Mouse (Mus musculus) adrenal gland, postnatal 25 days (tissue): ENCODE data around the gene Lrcol1. TPM values are rescaled to one million over a fixed set of nuclear protein-coding genes. Genes with fewer than 3 reads are reported as not detected.
A peak's percentile ranks its signal among the peaks of the same experiment; 100 is the strongest.

Experiments
- DNase-seq: peaks from one replicate; pipeline ENCODE4 v3.0.0; 2021; ENCODE audit warnings: mixed read lengths
- long read RNA-seq: library from polyadenylated mRNA; stranded (forward); transcript quantifications from one replicate; pipeline ENCODE4 v2.0.0, GENCODE M21; 2021
- total RNA-seq: library from RNA; stranded (reverse); gene quantifications from 2 replicates; pipeline ENCODE4 v1.2.3, GENCODE M21; 2021

The Lrcol1 gene
- total RNA-seq = not detected in 2 replicates
- long read RNA-seq = 0 reads

GRCm38 (mm10) chr5:110344524-110344923, at the start of gene Lrcol1:
Gene Lrcol1, plus strand, starts transcription at chr5:110344730.
- DNase-seq = no peak

- DNase-seq = no peak
These were observed 47.9 kb upstream of the Lrcol1 start for GRCm38 (mm10) chr5:110296637-110297036.

- DNase-seq = no peak
These were observed 43.9 kb upstream of the Lrcol1 start for GRCm38 (mm10) chr5:110300591-110300990.

- no peak for DNase-seq
These were observed 35.7 kb upstream of the Lrcol1 start for GRCm38 (mm10) chr5:110308861-110309260.

- DNase-seq = no peak
These were observed 31.4 kb upstream of the Lrcol1 start for GRCm38 (mm10) chr5:110313127-110313526.

- no peak for DNase-seq
These were observed 14.0 kb upstream of the Lrcol1 start for GRCm38 (mm10) chr5:110330508-110330907.

- DNase-seq = no peak
These were observed 5.7 kb upstream of the Lrcol1 start for GRCm38 (mm10) chr5:110338792-110339191.

- DNase-seq = peak; percentile 70
These were observed 1.8 kb upstream of the Lrcol1 start, which contains the start of gene P2rx2 for GRCm38 (mm10) chr5:110342648-110343284. Gene P2rx2, minus strand, starts transcription at chr5:110343212.

GRCm38 (mm10) chr5:110345553-110345952, 1.0 kb downstream of the Lrcol1 start:
- no peak for DNase-seq

- no peak for DNase-seq
These were observed 2.5 kb downstream of the Lrcol1 start for GRCm38 (mm10) chr5:110347006-110347405.

GRCm38 (mm10) chr5:110354716-110355115, 10.2 kb downstream of the Lrcol1 start:
- peak; percentile 34 for DNase-seq

GRCm38 (mm10) chr5:110357531-110358179, 13.1 kb downstream of the Lrcol1 start:
- DNase-seq = peak; percentile 81

GRCm38 (mm10) chr5:110361465-110361864, 16.9 kb downstream of the Lrcol1 start:
- no peak for DNase-seq

GRCm38 (mm10) chr5:110362813-110363178, 18.3 kb downstream of the Lrcol1 start:
- no peak for DNase-seq

- peak; percentile 87 for DNase-seq
These were observed 18.8 kb downstream of the Lrcol1 start for GRCm38 (mm10) chr5:110363179-110363821.

GRCm38 (mm10) chr5:110363822-110364545, 19.5 kb downstream of the Lrcol1 start:
- no peak for DNase-seq

- DNase-seq = peak; percentile 79
These were observed 32.4 kb downstream of the Lrcol1 start for GRCm38 (mm10) chr5:110376802-110377433.

- no peak for DNase-seq
These were observed 33.7 kb downstream of the Lrcol1 start for GRCm38 (mm10) chr5:110378181-110378583.

GRCm38 (mm10) chr5:110379086-110379485, 34.6 kb downstream of the Lrcol1 start:
- no peak for DNase-seq

GRCm38 (mm10) chr5:110379823-110380222, 35.3 kb downstream of the Lrcol1 start:
- no peak for DNase-seq

GRCm38 (mm10) chr5:110384491-110384890, 40.0 kb downstream of the Lrcol1 start:
- DNase-seq = no peak

GRCm38 (mm10) chr5:110385263-110385662, 40.7 kb downstream of the Lrcol1 start:
- no peak for DNase-seq
